Mouse (Mus musculus) adrenal gland, postnatal 4 days (tissue): ENCODE results near the gene Rps6ka5. TPM values are rescaled to one million over a fixed set of nuclear protein-coding genes. Genes with fewer than 3 reads are reported as not detected.
A peak's percentile ranks its signal among the peaks of the same experiment; 100 is the strongest.

Source experiments
- DNase-seq, 2 experiments: peaks; one replicate each; pipeline ENCODE4 v3.0.0; 2021 to 2022; ENCODE audit warnings: low spot score in 2 of 2, mixed read lengths in 2 of 2
- long read RNA-seq, 2 experiments: library from polyadenylated mRNA; stranded (forward); transcript quantifications; one replicate each; pipeline ENCODE4 v2.0.0; 2021
- total RNA-seq, 2 experiments: library from RNA; stranded (reverse); gene quantifications; 2 replicates each; pipeline ENCODE4 v1.2.3; 2021

The Rps6ka5 gene
- total RNA-seq: 10 to 100 TPM; 10.7 to 12.0 TPM
- long read RNA-seq, experiment 1, full-length matches to known transcripts: 3 of 4 reads
- long read RNA-seq, experiment 1, partial matches to known transcripts: 1 of 4 reads
- long read RNA-seq, experiment 1, other reads (novel, unspliced or antisense): 0 of 4 reads
- long read RNA-seq, experiment 2, full-length matches to known transcripts: 3 of 10 reads
- long read RNA-seq, experiment 2, partial matches to known transcripts: 1 of 10 reads
- long read RNA-seq, experiment 2, other reads (novel, unspliced or antisense): 6 of 10 reads

GRCm38 (mm10) chr12:100726651-100727050, at the start of gene Rps6ka5:
Gene Rps6ka5, minus strand, starts transcription at chr12:100726983.
- no peak for DNase-seq

- DNase-seq: no peak
Measured at GRCm38 (mm10) chr12:100775911-100776581, 49.3 kb upstream of the Rps6ka5 start.

- DNase-seq: no peak
Measured at GRCm38 (mm10) chr12:100775291-100775690, 48.5 kb upstream of the Rps6ka5 start.

- no peak for DNase-seq
Measured at GRCm38 (mm10) chr12:100774756-100775155, 48.0 kb upstream of the Rps6ka5 start.

- DNase-seq: peak in 1 of 2 experiments; percentile 6
Measured at GRCm38 (mm10) chr12:100772230-100772984, 45.6 kb upstream of the Rps6ka5 start.

- no peak for DNase-seq
Measured at GRCm38 (mm10) chr12:100770765-100771164, 44.0 kb upstream of the Rps6ka5 start.

GRCm38 (mm10) chr12:100769871-100770270, 43.1 kb upstream of the Rps6ka5 start:
- no peak for DNase-seq

- no peak for DNase-seq
Measured at GRCm38 (mm10) chr12:100764329-100765018, 37.7 kb upstream of the Rps6ka5 start.

GRCm38 (mm10) chr12:100762663-100763425, 36.1 kb upstream of the Rps6ka5 start:
- no peak for DNase-seq

GRCm38 (mm10) chr12:100757427-100757826, 30.6 kb upstream of the Rps6ka5 start:
- DNase-seq: no peak

- DNase-seq: no peak
Measured at GRCm38 (mm10) chr12:100753716-100754115, 26.9 kb upstream of the Rps6ka5 start.

GRCm38 (mm10) chr12:100752977-100753376, 26.2 kb upstream of the Rps6ka5 start:
- DNase-seq: no peak

GRCm38 (mm10) chr12:100742468-100742867, 15.7 kb upstream of the Rps6ka5 start:
- no peak for DNase-seq

GRCm38 (mm10) chr12:100740313-100740712, 13.5 kb upstream of the Rps6ka5 start:
- DNase-seq: no peak

GRCm38 (mm10) chr12:100739011-100739570, 12.3 kb upstream of the Rps6ka5 start:
- no peak for DNase-seq

- DNase-seq: no peak
Measured at GRCm38 (mm10) chr12:100738498-100738897, 11.7 kb upstream of the Rps6ka5 start.

GRCm38 (mm10) chr12:100735581-100735980, 8.8 kb upstream of the Rps6ka5 start:
- DNase-seq: no peak

- DNase-seq: no peak
Measured at GRCm38 (mm10) chr12:100735156-100735555, 8.4 kb upstream of the Rps6ka5 start.

GRCm38 (mm10) chr12:100728646-100729485, 2.1 kb upstream of the Rps6ka5 start:
- DNase-seq: no peak
